In the genomic region with DNA sequence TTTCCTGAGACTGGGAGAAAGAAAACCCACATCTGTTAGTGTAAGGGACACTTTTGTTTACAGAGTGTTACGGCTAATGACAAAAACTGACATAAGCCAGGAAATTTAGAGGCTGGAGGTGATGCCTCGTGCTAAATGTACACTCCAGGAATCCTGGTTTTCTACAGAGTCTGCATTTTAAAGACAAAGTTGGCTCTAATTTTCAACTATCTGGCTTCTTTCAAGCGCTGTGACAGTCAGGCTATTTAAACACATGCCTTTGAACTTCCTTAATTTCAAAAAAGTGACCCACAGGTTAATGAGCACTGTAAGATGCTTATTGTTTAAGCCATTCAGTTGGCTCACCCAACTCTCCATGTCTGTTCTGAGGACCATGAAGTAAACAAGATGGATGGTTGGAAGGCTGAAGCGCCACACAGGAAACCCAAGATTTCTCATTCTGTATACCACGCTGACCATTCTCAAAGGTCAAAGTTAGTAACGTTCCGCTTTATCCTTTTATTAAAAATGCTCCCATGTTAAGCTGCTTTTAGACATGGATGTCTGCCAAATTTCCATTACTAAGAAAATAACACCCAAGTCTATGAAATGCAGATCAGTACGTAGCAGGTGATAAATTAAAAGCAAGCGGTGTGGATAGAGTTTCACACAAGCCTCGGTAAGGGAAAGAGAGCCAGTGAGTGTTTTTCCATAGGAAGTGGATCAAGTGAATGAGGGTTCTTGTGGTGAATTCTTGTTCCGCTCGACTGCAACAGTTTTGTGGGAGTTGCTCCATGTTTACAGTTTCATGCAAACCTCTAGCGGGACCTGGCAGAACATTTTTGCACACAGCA, we compare ENCODE assay signal across 12 mouse cellular contexts.
DNase-seq lines count a peak whose midpoint lies in the region; ATAC-seq and TF ChIP-seq lines count a peak whose summit lies in the region.
"Had no signal": no experiment of that assay in that cellular context is flagged by ENCODE, and none has a peak within 500 bp of the region (broad histone marks: within the 10 kb centered on the region; RNA-seq: fewer than 3 reads in every experiment).

No protein-coding gene starts in this region.

- DNase-seq in forebrain, embryonic 10.5 days (ENCODE audit: extremely low spot score, low spot score): no peak
- DNase-seq in liver: no peak
- peak; percentile 14 for DNase-seq in skeletal muscle tissue, adult 2 months (ENCODE audit: low read depth, low spot score)
- DNase-seq in left cerebral cortex, adult 2 months (ENCODE audit: extremely low spot score in 1 of 2, low spot score in 2 of 2): no peak
- no peak for DNase-seq in frontal cortex, postnatal 36 days (ENCODE audit: low spot score in 2 of 2)
- DNase-seq: cerebellum, postnatal 36 days; thymus, adult 18-20 months had no signal

- no peaks in the 10 kb centered on the region for H3K9me3 ChIP-seq in forebrain, embryonic 13.5 days (replicated peaks)
- H3K9me3 ChIP-seq in forebrain, embryonic 10.5 days: no peaks in the 10 kb centered on the region
- H3K9me3 ChIP-seq in liver, embryonic 16.5 days (replicated peaks; ENCODE audit: control insufficient read depth, low read length): no peaks in the 10 kb centered on the region
- H3K9me3 ChIP-seq: hindbrain, embryonic 15.5 days; midbrain, embryonic 15.5 days had no signal

- no peak for TF ChIP-seq POLR2A in embryonic fibroblast, embryonic 13.5 days (IDR thresholded peaks at IDR 0.05; ENCODE audit: low read depth, low read length)

- H3K4me2 ChIP-seq in forebrain, embryonic 13.5 days: no peak overlapping the region
- H3K4me2 ChIP-seq in liver, embryonic 16.5 days (ENCODE audit: low read depth, low read length): no peak overlapping the region
- H3K4me2 ChIP-seq: hindbrain, embryonic 15.5 days; midbrain, embryonic 15.5 days had no signal

- no peak overlapping the region for H3K9ac ChIP-seq in forebrain, embryonic 13.5 days
- no peak overlapping the region for H3K9ac ChIP-seq in liver, embryonic 16.5 days (ENCODE audit: low read depth, low read length)
- H3K9ac ChIP-seq: hindbrain, embryonic 15.5 days; midbrain, embryonic 15.5 days had no signal

- H3K36me3 ChIP-seq in forebrain, embryonic 13.5 days (ENCODE audit: poor library complexity, severe bottlenecking): no peaks in the 10 kb centered on the region
- H3K36me3 ChIP-seq in forebrain, embryonic 10.5 days (replicated peaks): no peaks in the 10 kb centered on the region
- H3K36me3 ChIP-seq in liver, embryonic 16.5 days (ENCODE audit: control insufficient read depth, insufficient read depth): no peaks in the 10 kb centered on the region
- H3K36me3 ChIP-seq: hindbrain, embryonic 15.5 days; midbrain, embryonic 15.5 days had no signal

- peaks cover 9% of the 10 kb centered on the region; the same call in 1 of the 2 replicates for H3K4me1 ChIP-seq in forebrain, embryonic 13.5 days
- H3K4me1 ChIP-seq in forebrain, embryonic 10.5 days: peaks cover 14% of the 10 kb centered on the region
- H3K4me1 ChIP-seq in liver, embryonic 16.5 days (ENCODE audit: control insufficient read depth, low read depth, low read length): no peaks in the 10 kb centered on the region
- H3K4me1 ChIP-seq in embryonic fibroblast, embryonic 13.5 days (ENCODE audit: control insufficient read depth, insufficient read depth, low read length): no peaks in the 10 kb centered on the region
- H3K4me1 ChIP-seq: hindbrain, embryonic 15.5 days; midbrain, embryonic 15.5 days had no signal

- ATAC-seq in forebrain, embryonic 13.5 days: no peak
- ATAC-seq in liver, embryonic 16.5 days (ENCODE audit: low read depth): 0 out of 2 replicates have a peak, but pooled peaks have one; percentile 11
- ATAC-seq: midbrain, embryonic 15.5 days had no signal

- no peak overlapping the region for H3K4me3 ChIP-seq in forebrain, embryonic 13.5 days
- H3K4me3 ChIP-seq in forebrain, embryonic 10.5 days: no peak overlapping the region
- H3K4me3 ChIP-seq in liver, embryonic 16.5 days (ENCODE audit: low read depth, low read length): no peak overlapping the region
- no peak overlapping the region for H3K4me3 ChIP-seq in embryonic fibroblast, embryonic 13.5 days (ENCODE audit: insufficient read depth, low read length)
- no peak overlapping the region for H3K4me3 ChIP-seq in left cerebral cortex, adult 2 months
- H3K4me3 ChIP-seq: hindbrain, embryonic 15.5 days; midbrain, embryonic 15.5 days had no signal

- peak overlapping the region; percentile 16; the same call in 1 of the 2 replicates for H3K27ac ChIP-seq in forebrain, embryonic 13.5 days
- H3K27ac ChIP-seq in forebrain, embryonic 10.5 days: no peak overlapping the region
- H3K27ac ChIP-seq in liver, embryonic 16.5 days (ENCODE audit: low read length): no peak overlapping the region
- 0 out of 2 replicates have a peak overlapping the region, but pooled peaks have one; percentile 8 for H3K27ac ChIP-seq in embryonic fibroblast, embryonic 13.5 days (ENCODE audit: insufficient read depth, low read length)
- H3K27ac ChIP-seq in left cerebral cortex, adult 2 months: no peak overlapping the region
- H3K27ac ChIP-seq: hindbrain, embryonic 15.5 days; midbrain, embryonic 15.5 days had no signal

- TF ChIP-seq CTCF in embryonic fibroblast, embryonic 13.5 days (IDR thresholded peaks at IDR 0.05; ENCODE audit: borderline replicate concordance, insufficient read depth, low read length): no peak
- no peak for TF ChIP-seq CTCF in left cerebral cortex, adult 2 months (IDR thresholded peaks at IDR 0.05)

- H3K27me3 ChIP-seq in forebrain, embryonic 13.5 days: no peaks in the 10 kb centered on the region
- H3K27me3 ChIP-seq in forebrain, embryonic 10.5 days (ENCODE audit: poor library complexity, severe bottlenecking): no peaks in the 10 kb centered on the region
- H3K27me3 ChIP-seq in liver, embryonic 16.5 days (ENCODE audit: control insufficient read depth, insufficient read depth, low read depth, low read length): no peaks in the 10 kb centered on the region
- H3K27me3 ChIP-seq: hindbrain, embryonic 15.5 days; midbrain, embryonic 15.5 days had no signal

- WGBS in forebrain, embryonic 13.5 days: 67% methylated on average over 13 of the region's 13 CpGs
- WGBS in forebrain, embryonic 10.5 days: 88% methylated on average over 13 of the region's 13 CpGs
- WGBS in liver, embryonic 16.5 days (ENCODE audit: insufficient replicate concordance): 67% methylated on average over 13 of the region's 13 CpGs

- intact Hi-C loops in left cerebral cortex, adult 2 months (cut with DNase I): no loop called here

Comparison
In these comparisons a context has a peak if more than half of its experiments do, and no peak if none do; other contexts are left out.
1. H3K27ac ChIP-seq: peak in forebrain, embryonic 13.5 days (single experiment) and embryonic fibroblast, embryonic 13.5 days (single experiment); none in forebrain, embryonic 10.5 days (single experiment), liver, embryonic 16.5 days (single experiment) and left cerebral cortex, adult 2 months (single experiment).